Mouse (Mus musculus): ENCODE results near the gene Tas2r118. TPM values are rescaled to one million over a fixed set of nuclear protein-coding genes. Genes with fewer than 3 reads are reported as not detected.

Tas2r118 gene
- not detected in 2 replicates for polyA plus RNA-seq (2014; fragmentation: Nextera tagmentation; extraction: Ambion mirVana)

DNA sequence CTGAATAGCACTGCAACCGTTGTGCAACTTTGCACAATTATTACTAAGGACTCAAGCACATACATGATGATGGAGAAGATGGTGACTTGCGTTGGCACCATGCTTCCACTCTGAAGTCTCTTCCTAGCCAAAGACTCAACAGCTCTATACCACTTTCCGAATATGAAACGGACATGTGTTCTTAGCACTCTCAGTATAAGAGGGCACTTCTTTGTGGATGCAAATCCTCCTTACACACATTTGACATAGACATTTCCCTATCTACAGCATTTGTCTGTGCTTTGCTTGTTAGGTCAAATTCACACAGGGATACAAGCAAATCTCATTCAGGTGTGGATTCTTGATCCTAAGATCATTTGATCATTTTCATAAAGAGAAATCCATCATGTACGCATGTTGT, at the start of gene Tas2r118:
Gene Tas2r118, minus strand, starts transcription at position 101 of the 400 bp plus-strand sequence.
- H3K4me1 ChIP-seq (ENCODE audit: control insufficient read depth, insufficient read depth, low read length) = no peaks in the 10 kb centered on the region
- no peaks in the 10 kb centered on the region for H3K9me3 ChIP-seq (replicated peaks; ENCODE audit: control insufficient read depth, low read length)
- no peaks in the 10 kb centered on the region for H3K27me3 ChIP-seq (ENCODE audit: control insufficient read depth, insufficient read depth, low read length)
- ATAC-seq (replicated peaks; ENCODE audit: insufficient number of reproducible peaks, low FRiP score, low TSS enrichment) = no peak
- WGBS (ENCODE audit: insufficient replicate concordance) = 86% methylated on average over 5 of the region's 5 CpGs
- no peaks in the 10 kb centered on the region for H3K36me3 ChIP-seq (ENCODE audit: control insufficient read depth, insufficient read depth, low read length)
- no peak within 1 kb of the TSS for H3K4me3 ChIP-seq (ENCODE audit: low read depth, low read length)
- no peak within 1 kb of the TSS for H3K27ac ChIP-seq (ENCODE audit: low read depth, low read length)
- no peak within 1 kb of the TSS for H3K4me2 ChIP-seq
- H3K9ac ChIP-seq (ENCODE audit: low read depth, low read length) = no peak within 1 kb of the TSS

DNA sequence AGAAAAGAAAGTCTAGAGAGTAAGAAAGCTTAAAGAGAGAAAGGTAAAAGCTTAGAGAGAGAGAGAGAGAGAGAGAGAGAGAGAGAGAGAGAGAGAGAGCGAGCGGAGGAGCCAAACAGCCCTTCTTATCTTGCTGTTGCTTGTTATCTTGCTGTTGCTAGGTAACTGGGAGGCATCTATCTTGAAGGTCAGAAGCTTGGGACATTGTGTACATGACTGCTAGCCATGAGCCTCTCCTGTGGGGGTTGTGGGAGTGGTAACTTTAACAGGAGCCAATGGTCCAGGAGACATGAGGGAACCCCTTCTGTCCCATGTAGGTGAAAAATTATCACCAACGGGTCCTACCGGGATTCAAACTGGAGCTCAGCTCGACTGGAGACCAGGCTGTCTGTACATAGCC, 48.5 kb upstream of the Tas2r118 start:
- Histone ChIP-seq H3K9me3 (replicated peaks; ENCODE audit: control insufficient read depth, low read length) (no peaks in the 10 kb centered on the region), H3K36me3 (ENCODE audit: control insufficient read depth, insufficient read depth, low read length) (no peaks in the 10 kb centered on the region), H3K4me2 (no peak overlapping the region), H3K27ac (ENCODE audit: low read depth, low read length) (no peak overlapping the region), H3K4me3 (ENCODE audit: low read depth, low read length) (no peak overlapping the region), H3K4me1 (ENCODE audit: control insufficient read depth, insufficient read depth, low read length) (no peaks in the 10 kb centered on the region), H3K27me3 (ENCODE audit: control insufficient read depth, insufficient read depth, low read length) (no peaks in the 10 kb centered on the region), H3K9ac (ENCODE audit: low read depth, low read length) (no peak overlapping the region)
- ATAC-seq (replicated peaks; ENCODE audit: insufficient number of reproducible peaks, low FRiP score, low TSS enrichment) = no peak
- WGBS (ENCODE audit: insufficient replicate concordance) = 43% methylated on average over 5 of the region's 5 CpGs

DNA sequence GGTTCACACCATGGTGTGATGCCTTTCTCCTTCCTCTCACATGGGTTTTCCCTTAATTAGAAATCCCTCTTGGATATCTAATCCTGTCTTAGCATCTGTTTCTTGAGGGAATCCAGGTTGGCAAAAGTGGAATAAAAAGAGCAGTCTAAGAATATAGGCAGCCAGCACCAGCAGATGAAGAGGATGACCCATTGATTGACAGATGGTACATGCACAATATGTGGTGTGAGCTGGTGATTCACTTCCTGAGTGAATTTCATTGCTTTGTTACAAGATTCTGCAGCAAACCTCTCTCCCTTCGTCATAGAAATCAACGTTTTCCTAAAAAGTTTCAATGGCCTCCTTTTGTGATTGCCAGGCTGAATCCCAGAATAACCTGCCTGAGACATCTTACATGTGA, 23.4 kb upstream of the Tas2r118 start:
- no peaks in the 10 kb centered on the region for H3K9me3 ChIP-seq (replicated peaks; ENCODE audit: control insufficient read depth, low read length)
- no peaks in the 10 kb centered on the region for H3K27me3 ChIP-seq (ENCODE audit: control insufficient read depth, insufficient read depth, low read length)
- WGBS (ENCODE audit: insufficient replicate concordance) = 58% methylated on average over 2 of the region's 2 CpGs
- H3K4me1 ChIP-seq (ENCODE audit: control insufficient read depth, insufficient read depth, low read length) = no peaks in the 10 kb centered on the region
- H3K27ac ChIP-seq (ENCODE audit: low read depth, low read length) = no peak overlapping the region
- H3K4me3 ChIP-seq (ENCODE audit: low read depth, low read length) = no peak overlapping the region
- no peaks in the 10 kb centered on the region for H3K36me3 ChIP-seq (ENCODE audit: control insufficient read depth, insufficient read depth, low read length)
- no peak overlapping the region for H3K9ac ChIP-seq (ENCODE audit: low read depth, low read length)
- ATAC-seq (replicated peaks; ENCODE audit: insufficient number of reproducible peaks, low FRiP score, low TSS enrichment) = no peak
- no peak overlapping the region for H3K4me2 ChIP-seq

DNA sequence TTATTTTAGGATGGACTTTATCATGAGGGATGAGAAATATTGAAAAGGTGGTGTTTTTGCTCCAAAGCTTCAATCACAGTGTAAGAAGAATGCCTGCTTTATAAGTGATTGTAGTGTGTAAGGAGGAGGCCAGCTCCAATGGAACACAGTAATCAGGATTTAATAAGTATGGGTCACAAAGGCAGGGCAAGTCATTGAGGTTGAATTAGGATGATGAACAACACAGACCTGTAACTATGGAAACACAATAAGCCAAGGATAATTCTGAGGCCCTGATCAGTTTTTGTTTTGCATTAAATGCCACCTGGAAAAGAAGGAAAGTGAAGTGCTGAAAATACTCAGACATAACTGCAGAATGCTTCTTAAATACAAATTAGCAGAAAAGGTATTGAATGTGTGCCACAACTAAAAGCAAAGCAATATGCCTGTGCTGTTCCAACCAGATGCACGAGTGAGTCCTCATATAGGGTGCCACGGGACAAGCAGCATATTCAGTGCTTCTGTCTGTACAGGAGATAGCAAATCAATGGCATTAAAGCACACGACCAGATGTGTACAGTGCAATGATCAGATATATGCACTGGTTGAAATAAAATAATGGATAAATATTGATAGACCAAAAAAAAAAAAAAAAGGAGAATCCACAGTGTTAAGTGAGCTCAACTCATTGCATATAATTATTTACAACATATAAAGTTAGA, 21.0 kb upstream of the Tas2r118 start:
- H3K27me3 ChIP-seq (ENCODE audit: control insufficient read depth, insufficient read depth, low read length) = no peaks in the 10 kb centered on the region
- H3K9me3 ChIP-seq (replicated peaks; ENCODE audit: control insufficient read depth, low read length) = no peaks in the 10 kb centered on the region
- 69% methylated on average over 3 of the region's 3 CpGs for whole genome bisulfite sequencing (ENCODE audit: insufficient replicate concordance)
- no peak overlapping the region for H3K27ac ChIP-seq (ENCODE audit: low read depth, low read length)
- no peak overlapping the region for H3K4me2 ChIP-seq
- H3K36me3 ChIP-seq (ENCODE audit: control insufficient read depth, insufficient read depth, low read length) = no peaks in the 10 kb centered on the region
- H3K4me1 ChIP-seq (ENCODE audit: control insufficient read depth, insufficient read depth, low read length) = no peaks in the 10 kb centered on the region
- H3K4me3 ChIP-seq (ENCODE audit: low read depth, low read length) = no peak overlapping the region
- ATAC-seq (replicated peaks; ENCODE audit: insufficient number of reproducible peaks, low FRiP score, low TSS enrichment) = no peak
- no peak overlapping the region for H3K9ac ChIP-seq (ENCODE audit: low read depth, low read length)

- no peak for ATAC-seq (replicated peaks; ENCODE audit: insufficient number of reproducible peaks, low FRiP score, low TSS enrichment)
- Histone ChIP-seq H3K4me3 (ENCODE audit: low read depth, low read length) (no peak overlapping the region), H3K36me3 (ENCODE audit: control insufficient read depth, insufficient read depth, low read length) (no peaks in the 10 kb centered on the region), H3K27ac (ENCODE audit: low read depth, low read length) (no peak overlapping the region), H3K4me1 (ENCODE audit: control insufficient read depth, insufficient read depth, low read length) (no peaks in the 10 kb centered on the region), H3K9me3 (replicated peaks; ENCODE audit: control insufficient read depth, low read length) (no peaks in the 10 kb centered on the region), H3K4me2 (no peak overlapping the region), H3K9ac (ENCODE audit: low read depth, low read length) (no peak overlapping the region), H3K27me3 (ENCODE audit: control insufficient read depth, insufficient read depth, low read length) (no peaks in the 10 kb centered on the region)
- 85% methylated on average over 1 of the region's 1 CpGs for WGBS (ENCODE audit: insufficient replicate concordance)
Measured at GRCm38 (mm10) chr6:23986293-23986692, 16.4 kb upstream of the Tas2r118 start.

DNA sequence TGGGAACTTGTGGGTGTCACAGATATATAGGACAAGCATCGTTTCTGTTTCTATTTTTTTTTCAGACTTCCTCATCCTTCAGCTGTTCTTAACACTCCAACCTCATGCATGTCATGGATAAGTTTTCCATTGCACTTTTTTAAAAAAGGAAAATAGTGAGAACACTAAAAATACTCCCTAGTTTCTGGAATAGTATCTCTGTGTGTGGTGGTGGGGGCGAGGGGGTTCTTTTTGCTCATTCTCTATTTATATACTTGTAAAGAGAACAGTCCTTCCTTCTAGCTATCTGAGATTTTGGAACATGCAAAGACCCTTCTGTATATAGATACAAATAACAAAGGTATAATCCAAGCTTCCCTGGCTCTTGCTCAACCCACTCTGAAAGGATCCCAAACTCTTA, 2.9 kb downstream of the Tas2r118 start:
- Histone ChIP-seq H3K4me2 (no peak overlapping the region), H3K9me3 (replicated peaks; ENCODE audit: control insufficient read depth, low read length) (no peaks in the 10 kb centered on the region), H3K27ac (ENCODE audit: low read depth, low read length) (no peak overlapping the region), H3K4me1 (ENCODE audit: control insufficient read depth, insufficient read depth, low read length) (no peaks in the 10 kb centered on the region), H3K36me3 (ENCODE audit: control insufficient read depth, insufficient read depth, low read length) (no peaks in the 10 kb centered on the region), H3K9ac (ENCODE audit: low read depth, low read length) (no peak overlapping the region), H3K27me3 (ENCODE audit: control insufficient read depth, insufficient read depth, low read length) (no peaks in the 10 kb centered on the region), H3K4me3 (ENCODE audit: low read depth, low read length) (no peak overlapping the region)
- 63% methylated on average over 2 of the region's 2 CpGs for WGBS (ENCODE audit: insufficient replicate concordance)
- no peak for ATAC-seq (replicated peaks; ENCODE audit: insufficient number of reproducible peaks, low FRiP score, low TSS enrichment)

GRCm38 (mm10) chr6:23965925-23966324, 3.9 kb downstream of the Tas2r118 start:
- ATAC-seq (replicated peaks; ENCODE audit: insufficient number of reproducible peaks, low FRiP score, low TSS enrichment) = no peak
- no peak overlapping the region for H3K4me2 ChIP-seq
- no peaks in the 10 kb centered on the region for H3K4me1 ChIP-seq (ENCODE audit: control insufficient read depth, insufficient read depth, low read length)
- no peak overlapping the region for H3K27ac ChIP-seq (ENCODE audit: low read depth, low read length)
- 51% methylated on average over 3 of the region's 3 CpGs for WGBS (ENCODE audit: insufficient replicate concordance)
- no peak overlapping the region for H3K9ac ChIP-seq (ENCODE audit: low read depth, low read length)
- no peaks in the 10 kb centered on the region for H3K9me3 ChIP-seq (replicated peaks; ENCODE audit: control insufficient read depth, low read length)
- no peaks in the 10 kb centered on the region for H3K36me3 ChIP-seq (ENCODE audit: control insufficient read depth, insufficient read depth, low read length)
- no peaks in the 10 kb centered on the region for H3K27me3 ChIP-seq (ENCODE audit: control insufficient read depth, insufficient read depth, low read length)
- no peak overlapping the region for H3K4me3 ChIP-seq (ENCODE audit: low read depth, low read length)

GRCm38 (mm10) chr6:23963741-23964140, 6.1 kb downstream of the Tas2r118 start:
- ATAC-seq (replicated peaks; ENCODE audit: insufficient number of reproducible peaks, low FRiP score, low TSS enrichment) = no peak
- no peak overlapping the region for H3K9ac ChIP-seq (ENCODE audit: low read depth, low read length)
- H3K27ac ChIP-seq (ENCODE audit: low read depth, low read length) = no peak overlapping the region
- H3K27me3 ChIP-seq (ENCODE audit: control insufficient read depth, insufficient read depth, low read length) = no peaks in the 10 kb centered on the region
- 39% methylated on average over 1 of the region's 1 CpGs for WGBS (ENCODE audit: insufficient replicate concordance)
- no peaks in the 10 kb centered on the region for H3K9me3 ChIP-seq (replicated peaks; ENCODE audit: control insufficient read depth, low read length)
- no peak overlapping the region for H3K4me3 ChIP-seq (ENCODE audit: low read depth, low read length)
- no peaks in the 10 kb centered on the region for H3K4me1 ChIP-seq (ENCODE audit: control insufficient read depth, insufficient read depth, low read length)
- no peak overlapping the region for H3K4me2 ChIP-seq
- no peaks in the 10 kb centered on the region for H3K36me3 ChIP-seq (ENCODE audit: control insufficient read depth, insufficient read depth, low read length)

DNA sequence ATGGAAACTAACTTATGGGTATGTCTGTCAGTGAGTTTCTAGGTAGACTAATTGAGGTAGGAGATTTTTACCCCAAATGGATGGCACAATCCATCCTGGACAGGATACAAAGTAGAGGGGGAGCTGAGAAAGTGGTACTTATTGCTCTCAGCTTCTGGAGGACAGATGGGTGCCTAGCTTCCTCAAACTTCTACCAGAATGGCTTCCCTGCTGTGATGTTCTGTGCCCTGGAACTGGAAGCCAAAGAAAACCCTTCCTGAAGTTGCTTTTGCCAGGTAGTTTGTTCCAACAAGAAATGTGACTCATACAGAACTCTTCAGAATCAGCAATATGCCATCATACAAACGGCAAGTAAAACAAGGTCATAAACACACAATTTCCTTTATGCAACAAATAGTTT, 29.1 kb downstream of the Tas2r118 start:
- Histone ChIP-seq H3K4me3 (ENCODE audit: low read depth, low read length) (no peak overlapping the region), H3K4me2 (no peak overlapping the region), H3K36me3 (ENCODE audit: control insufficient read depth, insufficient read depth, low read length) (no peaks in the 10 kb centered on the region), H3K27me3 (ENCODE audit: control insufficient read depth, insufficient read depth, low read length) (no peaks in the 10 kb centered on the region), H3K9ac (ENCODE audit: low read depth, low read length) (no peak overlapping the region), H3K4me1 (ENCODE audit: control insufficient read depth, insufficient read depth, low read length) (no peaks in the 10 kb centered on the region), H3K9me3 (replicated peaks; ENCODE audit: control insufficient read depth, low read length) (no peaks in the 10 kb centered on the region), H3K27ac (ENCODE audit: low read depth, low read length) (no peak overlapping the region)
- ATAC-seq (replicated peaks; ENCODE audit: insufficient number of reproducible peaks, low FRiP score, low TSS enrichment) = no peak
- 76% methylated on average over 1 of the region's 1 CpGs for WGBS (ENCODE audit: insufficient replicate concordance)

Data from heart, embryonic 11.5 days (tissue).